Mouse (Mus musculus) kidney, postnatal 0 days (tissue): Measurements from ENCODE around the gene Rln1. TPM values are rescaled to one million over a fixed set of nuclear protein-coding genes. Genes with fewer than 3 reads are reported as not detected.
A peak's percentile ranks its signal among the peaks of the same experiment; 100 is the strongest.

ENCODE experiments used
- ATAC-seq: fragments of 200-750 bp; cut with Nextera tagmentation; replicated peaks from 2 replicates; pipeline ENCODE4 v1.8.0; 2017; ENCODE audit warnings: low read depth, moderate number of reproducible peaks, moderate TSS enrichment, moderate library complexity; ENCODE audit not compliant: low FRiP score
- DNase-seq: peaks from one replicate; pipeline ENCODE4 v3.0.0-alpha.2; 2016; ENCODE audit warnings: low spot score
- H3K27ac ChIP-seq: fragments of 300-500 bp; sonication (generic); 2 replicates; pipeline ENCODE4 v1.5.1; 2014; ENCODE audit warnings: mild to moderate bottlenecking
- H3K27me3 ChIP-seq: fragments of 300-500 bp; sonication (generic); 2 replicates; pipeline ENCODE4 v1.6.1; 2014; ENCODE audit warnings: low read length, mixed read lengths; ENCODE audit not compliant: insufficient read depth
- H3K36me3 ChIP-seq: fragments of 300-500 bp; sonication (generic); 2 replicates; pipeline ENCODE4 v1.6.1; 2014; ENCODE audit warnings: low read length, mixed read lengths; ENCODE audit not compliant: insufficient read depth
- H3K4me1 ChIP-seq: fragments of 300-500 bp; sonication (generic); replicated peaks from 2 replicates; pipeline ENCODE4 v1.6.1; 2014; ENCODE audit warnings: antibody characterized with exemption, low read length, mixed read lengths; ENCODE audit not compliant: insufficient read depth
- H3K4me2 ChIP-seq: fragments of 300-500 bp; sonication (generic); 2 replicates; pipeline ENCODE4 v1.6.1; 2014; ENCODE audit warnings: mild to moderate bottlenecking, low read length, moderate library complexity, mixed read lengths
- H3K4me3 ChIP-seq: fragments of 300-500 bp; sonication (generic); replicated peaks from 2 replicates; pipeline ENCODE4 v1.5.1; 2014; ENCODE audit warnings: low read depth, low read length
- H3K9ac ChIP-seq: fragments of 300-500 bp; sonication (generic); 2 replicates; pipeline ENCODE4 v1.6.1; 2014; ENCODE audit warnings: low read depth, low read length
- H3K9me3 ChIP-seq: fragments of 300-500 bp; sonication (generic); replicated peaks from 2 replicates; pipeline ENCODE4 v1.6.1; 2016; ENCODE audit warnings: low read length, inconsistent platforms, mixed read lengths
- CTCF ChIP-seq: IDR thresholded peaks from 2 replicates; pipeline ENCODE4 v1.5.1; 2016; ENCODE audit warnings: antibody characterized with exemption, low read depth, mild to moderate bottlenecking, moderate library complexity
- WGBS: fragments of 180-500 bp; shearing (Covaris S2); extraction: QIAGEN DNeasy Blood & Tissue Kit; methylation state at CpG from one replicate; pipeline ENCODE4 v1.1.7; 2014; 5-methylcytosine and 5-hydroxymethylcytosine counted together
- polyA plus RNA-seq: library from polyadenylated mRNA; unstranded; fragments of >200 nt; fragmentation: Nextera tagmentation; extraction: Ambion mirVana; gene quantifications from 2 replicates; pipeline ENCODE4 v1.2.1, GENCODE M21; 2015

The Rln1 gene
- polyA plus RNA-seq, 1 experiment from 2014 or later: 0.33 TPM

GRCm38 (mm10) chr19:29372621-29373020 is 38.2 kb upstream of the Rln1 start:
- Histone ChIP-seq H3K4me1 (no peaks in the 10 kb centered on the region), H3K4me3 (no peak overlapping the region), H3K9me3 (no peaks in the 10 kb centered on the region), H3K27me3 (no peaks in the 10 kb centered on the region; the same call in 1 of the 2 replicates), H3K27ac (no peak overlapping the region), H3K36me3 (no peaks in the 10 kb centered on the region), H3K4me2 (no peak overlapping the region), H3K9ac (no peak overlapping the region)
- TF ChIP-seq CTCF: no peak
- ATAC-seq (no peak), DNase-seq (no peak)
- 84% methylated on average over 3 of the region's 3 CpGs for WGBS

- Histone ChIP-seq H3K27me3 (no peaks in the 10 kb centered on the region; the same call in 1 of the 2 replicates), H3K9me3 (no peaks in the 10 kb centered on the region), H3K36me3 (no peaks in the 10 kb centered on the region), H3K27ac (no peak overlapping the region), H3K9ac (no peak overlapping the region), H3K4me2 (peak overlapping the region; percentile 31; the same call in 1 of the 2 replicates), H3K4me3 (no peak overlapping the region), H3K4me1 (0 out of 2 replicates have a peak, but pooled peaks cover 3% of the 10 kb centered on the region)
- no peak for TF ChIP-seq CTCF
- WGBS: 63% methylated on average over 4 of the region's 4 CpGs
- DNase-seq (no peak), ATAC-seq (no peak)
Observed at GRCm38 (mm10) chr19:29372138-29372537, 37.7 kb upstream of the Rln1 start.

- DNase-seq: no peak
- 77% methylated on average over 18 of the region's 18 CpGs for WGBS
- Histone ChIP-seq H3K4me3 (no peak overlapping the region), H3K27ac (no peak overlapping the region), H3K27me3 (no peaks in the 10 kb centered on the region; the same call in 1 of the 2 replicates), H3K4me1 (peaks cover 3% of the 10 kb centered on the region; the same call in 1 of the 2 replicates), H3K9ac (no peak overlapping the region), H3K9me3 (no peaks in the 10 kb centered on the region), H3K36me3 (no peaks in the 10 kb centered on the region), H3K4me2 (peak overlapping the region; percentile 31; the same call in 1 of the 2 replicates)
- no peak for ATAC-seq
- TF ChIP-seq CTCF: no peak
Observed at GRCm38 (mm10) chr19:29371284-29372081, 37.0 kb upstream of the Rln1 start.

- Histone ChIP-seq H3K27ac (no peak overlapping the region), H3K9me3 (no peaks in the 10 kb centered on the region), H3K4me3 (no peak overlapping the region), H3K27me3 (no peaks in the 10 kb centered on the region; the same call in 1 of the 2 replicates), H3K4me1 (peaks cover 3% of the 10 kb centered on the region; the same call in 1 of the 2 replicates), H3K36me3 (no peaks in the 10 kb centered on the region), H3K9ac (no peak overlapping the region), H3K4me2 (no peak overlapping the region)
- no peak for DNase-seq
- no peak for ATAC-seq
- WGBS: 89% methylated on average over 7 of the region's 7 CpGs
- TF ChIP-seq CTCF: no peak
Observed at GRCm38 (mm10) chr19:29370545-29371283, 36.2 kb upstream of the Rln1 start.

- ATAC-seq (no peak), DNase-seq (no peak)
- Histone ChIP-seq H3K9me3 (no peaks in the 10 kb centered on the region), H3K4me2 (no peak overlapping the region), H3K4me3 (no peak overlapping the region), H3K27me3 (no peaks in the 10 kb centered on the region; the same call in 1 of the 2 replicates), H3K9ac (no peak overlapping the region), H3K4me1 (peaks cover 3% of the 10 kb centered on the region; the same call in 1 of the 2 replicates), H3K36me3 (no peaks in the 10 kb centered on the region), H3K27ac (no peak overlapping the region)
- WGBS: 65% methylated on average over 12 of the region's 12 CpGs
- TF ChIP-seq CTCF: no peak
Observed at GRCm38 (mm10) chr19:29370112-29370511, 35.6 kb upstream of the Rln1 start.

GRCm38 (mm10) chr19:29368671-29369309 is 34.3 kb upstream of the Rln1 start:
- no peak for TF ChIP-seq CTCF
- peaks cover 3% of the 10 kb centered on the region; the same call in 1 of the 2 replicates for H3K4me1 ChIP-seq
- no peaks in the 10 kb centered on the region for H3K9me3 ChIP-seq
- no peak overlapping the region for H3K4me3 ChIP-seq
- no peak overlapping the region for H3K9ac ChIP-seq
- no peak overlapping the region for H3K27ac ChIP-seq
- no peaks in the 10 kb centered on the region; the same call in 1 of the 2 replicates for H3K27me3 ChIP-seq
- no peak overlapping the region for H3K4me2 ChIP-seq
- DNase-seq: no peak
- 71% methylated on average over 3 of the region's 3 CpGs for WGBS
- no peak for ATAC-seq
- H3K36me3 ChIP-seq: no peaks in the 10 kb centered on the region
